Mouse (Mus musculus) liver, adult 2 months (tissue): ENCODE results near the gene Epha8.

Experiments
- CTCF ChIP-seq: fragments of 200-500 bp; IDR thresholded peaks from 2 replicates; pipeline ENCODE4 v1.5.1; 2011; ENCODE audit warnings: low read depth, low read length, control low read depth
- POLR2A ChIP-seq: fragments of 200-500 bp; IDR thresholded peaks from 2 replicates; pipeline ENCODE4 v1.6.1; 2011; ENCODE audit warnings: low read length, control low read depth; ENCODE audit not compliant: insufficient read depth; ENCODE audit errors: extremely low read depth

DNA sequence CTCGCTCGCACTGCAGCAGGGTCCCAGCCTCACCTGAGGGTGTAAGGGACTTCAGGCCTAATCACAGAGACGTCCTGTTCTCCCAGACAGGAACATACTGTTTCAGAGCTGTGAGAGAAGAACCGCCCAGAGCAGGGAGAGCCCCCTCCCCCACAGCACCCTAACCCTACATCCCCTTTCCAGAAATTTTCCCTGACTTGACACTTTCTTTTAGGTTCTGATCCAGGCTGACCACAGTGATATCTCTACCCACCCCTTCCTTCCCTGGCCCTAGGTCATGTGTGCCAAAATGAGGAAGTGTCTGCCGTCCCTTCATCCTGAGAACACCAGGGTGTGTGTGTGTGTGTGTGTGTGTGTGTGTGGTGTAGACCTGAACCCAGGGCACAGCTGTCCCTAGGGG lies 63.8 kb downstream of the Epha8 start, which contains the start of gene C1qc:
- TF ChIP-seq CTCF (no peak), POLR2A (no peak)
